Mouse (Mus musculus): ENCODE measurements around the gene Tpra1.

DNA sequence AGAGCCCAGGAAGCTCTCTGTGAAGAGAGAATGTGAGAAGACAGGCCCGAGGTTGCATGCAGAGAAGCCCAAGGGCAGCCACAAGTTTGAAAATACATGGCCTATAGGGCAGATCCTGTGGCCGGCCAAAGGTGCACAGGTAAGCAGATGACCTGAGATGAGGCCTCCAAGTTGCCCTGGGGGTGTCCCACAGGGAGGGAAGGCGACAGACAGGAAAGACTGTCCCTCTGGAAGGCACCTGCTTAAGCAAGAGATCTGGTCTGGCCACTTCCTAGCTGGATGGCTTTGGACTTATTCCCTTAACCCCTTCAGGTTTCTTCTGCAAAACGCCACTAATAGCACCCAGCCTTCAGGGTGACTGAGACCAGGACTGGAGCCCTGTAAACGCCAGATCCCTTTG is 580 bp upstream of the Tpra1 start:
- TF ChIP-seq CTCF (IDR thresholded peaks at IDR 0.05; ENCODE audit: borderline replicate concordance, insufficient read depth, low read length) (no peak), POLR2A (IDR thresholded peaks at IDR 0.05; ENCODE audit: low read depth, low read length) (no peak)

Measured in embryonic fibroblast, embryonic 13.5 days (primary cell).